Mouse (Mus musculus): ENCODE data around the gene Antxrl. TPM values are rescaled to one million over a fixed set of nuclear protein-coding genes. Genes with fewer than 3 reads are reported as not detected.

The Antxrl gene
- polyA plus RNA-seq, 1 experiment from 2014 or later, result not detected

- 69% methylated on average over 6 of the region's 6 CpGs for WGBS
- Histone ChIP-seq H3K4me3 (replicated peaks; ENCODE audit: low read length) (no peak overlapping the region), H3K36me3 (ENCODE audit: control insufficient read depth, insufficient read depth, low read length) (no peaks in the 10 kb centered on the region), H3K9ac (ENCODE audit: low read length) (no peak overlapping the region), H3K4me1 (ENCODE audit: control insufficient read depth, insufficient read depth, low read length) (no peaks in the 10 kb centered on the region), H3K27me3 (ENCODE audit: control insufficient read depth, insufficient read depth, low read length) (no peaks in the 10 kb centered on the region), H3K27ac (ENCODE audit: low read length) (no peak overlapping the region), H3K4me2 (ENCODE audit: low read depth, low read length) (no peak overlapping the region), H3K9me3 (replicated peaks; ENCODE audit: control insufficient read depth, low read length) (no peaks in the 10 kb centered on the region)
- ATAC-seq (ENCODE audit: insufficient read depth, low FRiP score), result no peak
Observed at GRCm38 (mm10) chr14:34071665-34072064, 19.2 kb downstream of the Antxrl start.

DNA sequence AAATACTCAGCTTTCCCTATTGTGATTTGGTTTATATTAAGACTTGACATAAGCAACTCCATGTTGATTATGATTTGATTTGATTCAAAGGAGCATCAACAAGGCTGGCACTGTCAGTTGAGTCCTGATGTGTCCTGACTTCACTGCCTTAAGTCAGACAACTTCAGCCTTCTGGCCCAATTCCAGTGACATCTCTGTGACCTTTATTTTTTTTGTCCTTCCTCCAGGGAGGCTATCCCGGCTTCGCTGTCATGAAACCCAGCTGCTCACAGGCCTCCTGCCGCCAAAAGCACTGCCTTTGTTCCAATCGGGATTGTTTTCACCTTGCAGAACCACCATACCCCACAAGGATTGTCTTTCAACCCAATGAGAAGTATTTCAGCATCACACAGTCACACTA, 22.8 kb downstream of the Antxrl start:
- H3K9ac ChIP-seq (ENCODE audit: low read length), result no peak overlapping the region
- no peaks in the 10 kb centered on the region for H3K4me1 ChIP-seq (ENCODE audit: control insufficient read depth, insufficient read depth, low read length)
- no peak overlapping the region for H3K4me2 ChIP-seq (ENCODE audit: low read depth, low read length)
- WGBS, result 38% methylated on average over 4 of the region's 4 CpGs
- H3K4me3 ChIP-seq (replicated peaks; ENCODE audit: low read length), result no peak overlapping the region
- no peaks in the 10 kb centered on the region for H3K36me3 ChIP-seq (ENCODE audit: control insufficient read depth, insufficient read depth, low read length)
- no peaks in the 10 kb centered on the region for H3K27me3 ChIP-seq (ENCODE audit: control insufficient read depth, insufficient read depth, low read length)
- no peak for ATAC-seq (ENCODE audit: insufficient read depth, low FRiP score)
- no peaks in the 10 kb centered on the region for H3K9me3 ChIP-seq (replicated peaks; ENCODE audit: control insufficient read depth, low read length)
- H3K27ac ChIP-seq (ENCODE audit: low read length), result no peak overlapping the region

GRCm38 (mm10) chr14:34077222-34077621, 24.7 kb downstream of the Antxrl start:
- Histone ChIP-seq H3K36me3 (ENCODE audit: control insufficient read depth, insufficient read depth, low read length) (no peaks in the 10 kb centered on the region), H3K9ac (ENCODE audit: low read length) (no peak overlapping the region), H3K4me1 (ENCODE audit: control insufficient read depth, insufficient read depth, low read length) (no peaks in the 10 kb centered on the region), H3K4me3 (replicated peaks; ENCODE audit: low read length) (no peak overlapping the region), H3K27ac (ENCODE audit: low read length) (no peak overlapping the region), H3K9me3 (replicated peaks; ENCODE audit: control insufficient read depth, low read length) (no peaks in the 10 kb centered on the region), H3K4me2 (ENCODE audit: low read depth, low read length) (no peak overlapping the region), H3K27me3 (ENCODE audit: control insufficient read depth, insufficient read depth, low read length) (0 out of 2 replicates have a peak, but pooled peaks cover 3% of the 10 kb centered on the region)
- 65% methylated on average over 5 of the region's 5 CpGs for WGBS
- no peak for ATAC-seq (ENCODE audit: insufficient read depth, low FRiP score)

DNA sequence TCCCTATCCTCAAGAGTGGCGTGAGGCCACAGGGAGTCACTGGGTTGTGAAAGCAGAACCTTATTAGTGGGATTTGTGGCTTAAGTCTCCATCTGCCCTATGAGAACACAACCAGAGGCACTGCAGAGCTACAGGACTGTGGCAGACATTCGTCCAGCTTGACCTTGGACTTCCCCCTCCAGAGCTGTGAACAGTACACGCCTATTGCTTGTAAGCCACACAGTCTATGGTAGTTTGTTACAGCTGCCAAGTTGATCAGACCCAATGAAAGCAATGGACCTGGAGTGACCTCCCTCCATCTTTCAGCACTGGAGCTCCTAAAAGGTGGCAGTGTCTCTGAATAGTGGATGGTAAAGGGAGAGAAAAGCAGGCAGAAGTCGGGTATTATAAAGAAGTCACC, 25.8 kb downstream of the Antxrl start:
- Histone ChIP-seq H3K36me3 (ENCODE audit: control insufficient read depth, insufficient read depth, low read length) (no peaks in the 10 kb centered on the region), H3K27me3 (ENCODE audit: control insufficient read depth, insufficient read depth, low read length) (0 out of 2 replicates have a peak, but pooled peaks cover 3% of the 10 kb centered on the region), H3K9me3 (replicated peaks; ENCODE audit: control insufficient read depth, low read length) (no peaks in the 10 kb centered on the region), H3K4me1 (ENCODE audit: control insufficient read depth, insufficient read depth, low read length) (no peaks in the 10 kb centered on the region), H3K4me2 (ENCODE audit: low read depth, low read length) (no peak overlapping the region), H3K27ac (ENCODE audit: low read length) (no peak overlapping the region), H3K4me3 (replicated peaks; ENCODE audit: low read length) (no peak overlapping the region), H3K9ac (ENCODE audit: low read length) (no peak overlapping the region)
- no peak for ATAC-seq (ENCODE audit: insufficient read depth, low FRiP score)
- whole genome bisulfite sequencing, result 61% methylated on average over 4 of the region's 4 CpGs

DNA sequence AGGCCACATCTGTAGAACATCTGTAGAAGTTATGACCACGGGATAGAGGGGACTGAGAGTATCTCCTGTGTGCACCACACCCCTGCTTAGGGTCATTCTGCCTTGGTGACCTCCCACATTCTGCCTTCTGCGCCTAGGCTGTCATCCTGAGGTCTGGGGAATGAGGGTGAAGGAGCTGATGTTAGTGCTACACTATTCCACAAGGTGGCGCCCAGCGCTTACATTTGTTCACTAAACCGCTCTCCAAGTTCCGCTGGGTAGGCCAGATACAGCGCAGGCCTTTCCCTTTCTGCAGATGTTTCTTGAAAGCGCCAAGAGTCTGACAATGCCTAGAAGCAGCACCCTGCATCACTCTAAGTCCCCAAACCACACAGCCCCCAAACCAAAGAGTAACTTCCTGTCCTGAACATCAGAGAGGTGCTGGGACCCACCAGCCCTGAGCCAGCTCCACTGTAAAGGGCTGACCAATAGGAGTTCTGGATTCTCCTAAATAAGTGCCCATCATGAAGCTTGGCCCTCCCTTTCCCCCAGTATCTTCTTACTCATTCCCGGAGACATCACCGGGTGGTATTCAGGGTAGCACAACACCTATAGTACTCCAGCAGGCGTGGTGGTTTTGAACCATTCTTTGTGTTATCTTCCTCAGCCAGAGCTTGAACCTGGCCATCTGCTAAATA, 28.0 kb downstream of the Antxrl start:
- Histone ChIP-seq H3K27me3 (ENCODE audit: control insufficient read depth, insufficient read depth, low read length) (0 out of 2 replicates have a peak, but pooled peaks cover 3% of the 10 kb centered on the region), H3K4me2 (ENCODE audit: low read depth, low read length) (no peak overlapping the region), H3K36me3 (ENCODE audit: control insufficient read depth, insufficient read depth, low read length) (no peaks in the 10 kb centered on the region), H3K9me3 (replicated peaks; ENCODE audit: control insufficient read depth, low read length) (no peaks in the 10 kb centered on the region), H3K4me3 (replicated peaks; ENCODE audit: low read length) (no peak overlapping the region), H3K9ac (ENCODE audit: low read length) (no peak overlapping the region), H3K4me1 (ENCODE audit: control insufficient read depth, insufficient read depth, low read length) (no peaks in the 10 kb centered on the region), H3K27ac (ENCODE audit: low read length) (no peak overlapping the region)
- ATAC-seq (ENCODE audit: insufficient read depth, low FRiP score), result peak; percentile 71; the same call in 1 of the 2 replicates
- 10% methylated on average over 11 of the region's 11 CpGs for WGBS

DNA sequence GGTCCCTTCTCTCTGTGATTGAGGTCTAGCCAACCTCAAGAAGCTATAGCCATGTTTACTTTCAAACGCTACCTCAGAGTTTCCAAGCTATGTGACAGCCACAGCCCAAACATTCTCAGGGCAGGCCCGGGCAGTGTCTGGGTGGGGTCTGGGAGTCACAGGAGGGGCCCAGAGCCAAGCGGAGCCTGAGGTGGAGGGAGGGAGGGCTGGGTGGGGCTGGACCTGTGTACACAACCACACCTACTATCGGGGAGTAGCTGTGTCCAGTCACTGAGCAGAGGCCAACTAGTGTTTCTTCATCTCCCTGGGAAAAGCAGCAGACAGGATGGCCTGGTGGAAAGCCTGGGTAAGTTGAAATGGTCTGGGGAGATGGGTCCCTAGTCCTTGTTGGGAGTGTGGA, 33.2 kb downstream of the Antxrl start, which contains the start of gene Anxa8:
TSS of gene Anxa8 (plus strand) at position 251 of the 400 bp plus-strand sequence.
- WGBS, result 28% methylated on average over 4 of the region's 4 CpGs
- 0 out of 2 replicates have a peak, but pooled peaks cover 3% of the 10 kb centered on the region for H3K27me3 ChIP-seq (ENCODE audit: control insufficient read depth, insufficient read depth, low read length)
- no peaks in the 10 kb centered on the region for H3K36me3 ChIP-seq (ENCODE audit: control insufficient read depth, insufficient read depth, low read length)
- H3K4me3 ChIP-seq (replicated peaks; ENCODE audit: low read length), result peak within 1 kb of the TSS; percentile 30
- H3K9ac ChIP-seq (ENCODE audit: low read length), result peak within 1 kb of the TSS; percentile 34; the same call in 1 of the 2 replicates
- H3K9me3 ChIP-seq (replicated peaks; ENCODE audit: control insufficient read depth, low read length), result no peaks in the 10 kb centered on the region
- peak within 1 kb of the TSS; percentile 34 for H3K4me2 ChIP-seq (ENCODE audit: low read depth, low read length)
- H3K4me1 ChIP-seq (ENCODE audit: control insufficient read depth, insufficient read depth, low read length), result no peaks in the 10 kb centered on the region
- ATAC-seq (ENCODE audit: insufficient read depth, low FRiP score), result peak; percentile 86
- H3K27ac ChIP-seq (ENCODE audit: low read length), result peak within 1 kb of the TSS; percentile 74

DNA sequence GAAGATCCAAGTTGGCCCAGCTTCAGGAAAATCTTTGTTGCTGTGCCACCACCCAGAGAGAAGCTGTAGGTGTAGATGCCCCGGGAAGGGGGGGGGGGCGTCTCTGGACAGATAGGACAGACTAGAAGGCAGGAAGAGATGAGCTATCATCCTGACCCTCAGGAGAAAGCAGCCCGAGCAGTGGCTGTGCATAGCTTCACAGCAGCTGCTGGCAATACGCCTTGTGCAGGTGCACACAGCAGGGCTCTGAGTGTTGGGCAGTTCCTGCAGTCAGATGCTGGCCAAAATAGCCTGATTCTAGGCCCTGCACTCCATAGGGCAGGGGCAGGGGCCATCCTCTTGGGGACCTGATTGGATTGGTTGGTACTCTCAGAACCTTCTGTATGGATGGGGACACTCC, 34.3 kb downstream of the Antxrl start:
- H3K36me3 ChIP-seq (ENCODE audit: control insufficient read depth, insufficient read depth, low read length), result no peaks in the 10 kb centered on the region
- H3K9ac ChIP-seq (ENCODE audit: low read length), result peak overlapping the region; percentile 34; the same call in 1 of the 2 replicates
- 0 out of 2 replicates have a peak overlapping the region, but pooled peaks have one; percentile 4 for H3K27ac ChIP-seq (ENCODE audit: low read length)
- no peaks in the 10 kb centered on the region for H3K9me3 ChIP-seq (replicated peaks; ENCODE audit: control insufficient read depth, low read length)
- no peaks in the 10 kb centered on the region for H3K4me1 ChIP-seq (ENCODE audit: control insufficient read depth, insufficient read depth, low read length)
- no peak for ATAC-seq (ENCODE audit: insufficient read depth, low FRiP score)
- no peaks in the 10 kb centered on the region for H3K27me3 ChIP-seq (ENCODE audit: control insufficient read depth, insufficient read depth, low read length)
- peak overlapping the region; percentile 34 for H3K4me2 ChIP-seq (ENCODE audit: low read depth, low read length)
- peak overlapping the region; percentile 30 for H3K4me3 ChIP-seq (replicated peaks; ENCODE audit: low read length)
- 55% methylated on average over 4 of the region's 4 CpGs for WGBS

DNA sequence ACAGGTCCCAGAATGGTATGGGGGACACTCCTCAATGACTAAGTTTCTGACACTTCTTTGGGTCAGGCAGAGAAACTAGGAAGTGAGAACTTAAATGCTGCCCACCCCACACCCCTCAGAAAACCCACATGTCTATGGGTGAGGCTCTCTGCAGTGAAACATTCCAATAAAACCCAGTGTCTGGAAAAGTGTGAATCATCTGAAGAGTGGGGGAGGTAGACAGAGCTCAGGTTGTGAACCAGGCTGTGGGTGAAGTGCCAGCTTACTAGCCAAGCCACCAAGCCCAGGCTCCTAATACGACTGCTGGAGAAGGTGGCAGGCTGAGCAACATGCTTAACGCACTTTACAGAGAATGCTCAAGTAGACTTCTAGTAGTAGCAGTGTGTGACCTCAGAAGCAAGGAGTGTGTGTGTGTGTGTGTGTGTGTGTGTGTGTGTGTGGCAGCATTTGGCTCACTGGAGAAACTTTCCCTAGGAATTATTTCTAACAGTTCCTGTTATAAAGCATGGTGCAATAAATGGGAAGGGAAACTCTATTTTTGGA, 35.4 kb downstream of the Antxrl start:
- 0 out of 2 replicates have a peak, but pooled peaks have one; percentile 12 for ATAC-seq (ENCODE audit: insufficient read depth, low FRiP score)
- H3K27ac ChIP-seq (ENCODE audit: low read length), result no peak overlapping the region
- WGBS, result 76% methylated on average over 2 of the region's 2 CpGs
- H3K4me1 ChIP-seq (ENCODE audit: control insufficient read depth, insufficient read depth, low read length), result no peaks in the 10 kb centered on the region
- no peaks in the 10 kb centered on the region for H3K36me3 ChIP-seq (ENCODE audit: control insufficient read depth, insufficient read depth, low read length)
- no peaks in the 10 kb centered on the region for H3K9me3 ChIP-seq (replicated peaks; ENCODE audit: control insufficient read depth, low read length)
- no peak overlapping the region for H3K9ac ChIP-seq (ENCODE audit: low read length)
- no peaks in the 10 kb centered on the region for H3K27me3 ChIP-seq (ENCODE audit: control insufficient read depth, insufficient read depth, low read length)
- peak overlapping the region; percentile 34 for H3K4me2 ChIP-seq (ENCODE audit: low read depth, low read length)
- H3K4me3 ChIP-seq (replicated peaks; ENCODE audit: low read length), result peak overlapping the region; percentile 30; the same call in 1 of the 2 replicates

DNA sequence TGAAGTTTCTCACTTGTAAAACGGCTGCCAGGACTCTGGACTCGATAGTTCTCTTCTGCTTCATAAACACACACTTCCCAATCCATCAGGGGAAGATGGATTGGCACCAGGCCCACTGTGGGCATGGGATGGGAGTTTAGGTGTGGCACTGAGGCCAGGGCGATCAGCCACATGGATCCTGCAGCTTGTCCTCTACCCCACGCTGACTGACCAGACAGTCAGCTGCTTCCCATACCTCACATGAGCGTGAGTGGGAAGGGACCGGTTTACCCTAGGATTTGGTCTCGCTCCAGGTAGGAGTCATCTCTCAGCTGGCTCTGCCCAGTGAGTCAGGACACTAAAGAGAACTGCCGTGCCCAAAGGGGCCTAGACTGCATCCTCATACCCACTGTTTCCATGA, 37.3 kb downstream of the Antxrl start:
- no peak for ATAC-seq (ENCODE audit: insufficient read depth, low FRiP score)
- WGBS, result 75% methylated on average over 8 of the region's 8 CpGs
- H3K4me2 ChIP-seq (ENCODE audit: low read depth, low read length), result no peak overlapping the region

More for the DNA sequence above, 37.3 kb downstream of the Antxrl start:
- Histone ChIP-seq H3K9me3 (replicated peaks; ENCODE audit: control insufficient read depth, low read length) (no peaks in the 10 kb centered on the region), H3K27me3 (ENCODE audit: control insufficient read depth, insufficient read depth, low read length) (no peaks in the 10 kb centered on the region), H3K9ac (ENCODE audit: low read length) (no peak overlapping the region), H3K27ac (ENCODE audit: low read length) (no peak overlapping the region), H3K36me3 (ENCODE audit: control insufficient read depth, insufficient read depth, low read length) (no peaks in the 10 kb centered on the region), H3K4me3 (replicated peaks; ENCODE audit: low read length) (no peak overlapping the region), H3K4me1 (ENCODE audit: control insufficient read depth, insufficient read depth, low read length) (no peaks in the 10 kb centered on the region)

All from stomach, embryonic 16.5 days (tissue).